Mouse (Mus musculus) C2C12 (cell line): ENCODE measurements at regions not wholly inside any gene's neighbourhood (a gene's known extent, or its start where the extent isn't known, plus 50 kb on each side); places are given as distances from the start of the nearest gene placed in this dataset.

ENCODE experiments used
- H3K27me3 ChIP-seq: one replicate; pipeline ENCODE4 v1.6.1; 2011; ENCODE audit not compliant: control insufficient read depth, insufficient read depth, insufficient read length
- H3K36me3 ChIP-seq: one replicate; pipeline ENCODE4 v1.6.1; 2011; ENCODE audit not compliant: control insufficient read depth, insufficient read depth
- H3K4me3 ChIP-seq: one replicate; pipeline ENCODE4 v1.5.1; 2011; ENCODE audit warnings: mild to moderate bottlenecking, control low read depth; ENCODE audit not compliant: poor library complexity, insufficient read depth, severe bottlenecking
- H3K79me2 ChIP-seq: one replicate; pipeline ENCODE4 v1.6.1; 2011; ENCODE audit not compliant: control insufficient read depth, insufficient read depth
- H3K79me3 ChIP-seq: one replicate; pipeline ENCODE4 v1.6.1; 2011; ENCODE audit warnings: low read depth, control low read depth
- H3ac ChIP-seq: one replicate; pipeline ENCODE3; 2011; ENCODE audit warnings: low read depth; ENCODE audit not compliant: control insufficient read depth, insufficient read length
- CEBPB ChIP-seq: IDR thresholded peaks from one replicate; pipeline ENCODE4 v1.6.1; 2011; ENCODE audit warnings: low read depth, mild to moderate bottlenecking, control low read depth, moderate library complexity
- CTCF ChIP-seq: IDR thresholded peaks from one replicate; pipeline ENCODE4 v1.5.1; 2011; ENCODE audit not compliant: control insufficient read depth, insufficient read depth, insufficient read length
- FOSL1 ChIP-seq: IDR thresholded peaks from one replicate; pipeline ENCODE4 v1.8.0; 2011; ENCODE audit warnings: mild to moderate bottlenecking, low read length; ENCODE audit not compliant: poor library complexity, insufficient read depth, severe bottlenecking
- MAX ChIP-seq: IDR thresholded peaks from one replicate; pipeline ENCODE4 v1.6.1; 2011; ENCODE audit warnings: mild to moderate bottlenecking, control low read depth
- MYOD1 ChIP-seq: IDR thresholded peaks from one replicate; pipeline ENCODE4 v1.6.1; 2011; ENCODE audit warnings: low read depth; ENCODE audit not compliant: control insufficient read depth, insufficient read length
- MYOG ChIP-seq: IDR thresholded peaks from one replicate; pipeline ENCODE4 v1.6.1; 2011; ENCODE audit not compliant: control insufficient read depth, insufficient read length; ENCODE audit errors: extremely low read depth
- USF1 ChIP-seq: IDR thresholded peaks from one replicate; pipeline ENCODE4 v1.6.1; 2011; ENCODE audit warnings: low read depth, mild to moderate bottlenecking, control low read depth, moderate library complexity

- TF ChIP-seq USF1 (no peak), FOSL1 (no peak), CTCF (no peak), MYOD1 (no peak), MYOG (no peak), MAX (no peak), CEBPB (no peak)
Measured at GRCm38 (mm10) chr4:55978539-55978938, 446.3 kb upstream of the Klf4 start.

DNA sequence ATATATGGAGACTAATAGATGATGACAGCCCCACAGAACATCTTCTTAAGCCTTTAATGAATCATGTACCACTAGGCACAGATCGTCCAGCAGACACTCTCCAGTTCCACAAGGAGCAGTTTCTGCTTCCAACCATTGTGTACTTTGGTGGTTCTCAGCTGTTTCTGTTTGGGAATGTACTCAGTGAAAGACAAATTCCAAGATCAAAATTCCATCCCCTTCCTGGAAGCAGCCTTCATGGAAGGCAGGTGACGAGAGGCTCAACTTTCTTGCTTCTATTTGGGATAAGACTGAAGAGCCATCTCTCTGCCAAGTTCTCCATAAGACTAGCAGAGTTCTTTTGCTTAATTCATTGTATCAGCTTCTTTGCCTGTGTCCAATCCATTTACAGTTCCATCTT lies 444.0 kb upstream of the Klf4 start:
- Histone ChIP-seq H3K27me3 (no peaks in the 10 kb centered on the region), H3K79me3 (no peaks in the 10 kb centered on the region), H3K79me2 (no peaks in the 10 kb centered on the region), H3K36me3 (no peaks in the 10 kb centered on the region), H3K4me3 (no peak overlapping the region), H3ac (no peak overlapping the region)
- TF ChIP-seq USF1 (no peak), FOSL1 (no peak), MYOD1 (no peak), CTCF (no peak), MYOG (no peak), CEBPB (no peak), MAX (no peak)

More at GRCm38 (mm10) chr4:55978539-55978938, 446.3 kb upstream of the Klf4 start:
- H3K36me3 ChIP-seq, result no peaks in the 10 kb centered on the region
- no peaks in the 10 kb centered on the region for H3K79me3 ChIP-seq
- H3K27me3 ChIP-seq, result no peaks in the 10 kb centered on the region
- no peak overlapping the region for H3K4me3 ChIP-seq
- no peak overlapping the region for H3ac ChIP-seq
- no peaks in the 10 kb centered on the region for H3K79me2 ChIP-seq

- Histone ChIP-seq H3K4me3 (no peak overlapping the region), H3K36me3 (no peaks in the 10 kb centered on the region), H3K27me3 (no peaks in the 10 kb centered on the region), H3ac (no peak overlapping the region), H3K79me3 (no peaks in the 10 kb centered on the region), H3K79me2 (no peaks in the 10 kb centered on the region)
- no peak for TF ChIP-seq MYOG
- TF ChIP-seq MAX, result no peak
- no peak for TF ChIP-seq FOSL1
- TF ChIP-seq MYOD1, result no peak
- TF ChIP-seq CTCF, result no peak
- TF ChIP-seq CEBPB, result no peak
- TF ChIP-seq USF1, result no peak
Measured at GRCm38 (mm10) chr4:55973706-55974105, 441.4 kb upstream of the Klf4 start.

DNA sequence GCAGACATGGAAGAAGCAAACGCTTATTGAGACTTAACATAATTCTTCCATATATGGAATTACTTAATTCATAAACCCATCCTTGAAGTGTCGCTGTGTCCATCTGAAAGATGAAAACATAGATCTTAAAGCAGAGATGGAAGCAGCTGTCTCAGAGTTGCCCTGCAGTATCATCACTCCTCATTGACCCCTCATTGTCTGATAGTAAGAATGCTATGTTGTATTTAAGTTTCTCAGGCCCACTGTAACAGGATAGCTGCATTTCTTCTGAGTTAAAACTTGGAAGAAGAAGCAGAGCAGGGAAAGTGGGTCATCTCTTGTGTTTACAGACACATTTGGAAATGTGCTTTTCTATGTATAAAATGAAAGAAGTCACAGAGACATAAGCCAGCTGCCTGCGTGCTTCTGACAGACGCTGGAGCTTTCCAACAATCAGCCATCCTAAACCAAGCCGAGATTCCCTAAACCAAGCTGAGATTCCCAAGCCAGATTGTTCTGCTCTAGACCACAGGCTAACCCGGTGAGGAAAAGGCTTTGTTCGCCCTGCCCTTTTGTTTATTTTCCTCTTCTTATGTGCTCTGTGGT lies 440.1 kb upstream of the Klf4 start:
- H3K79me3 ChIP-seq, result no peaks in the 10 kb centered on the region
- TF ChIP-seq MAX (no peak), CTCF (no peak), FOSL1 (no peak), USF1 (no peak), MYOG (no peak), CEBPB (no peak), MYOD1 (no peak)
- H3K4me3 ChIP-seq, result no peak overlapping the region
- H3K27me3 ChIP-seq, result no peaks in the 10 kb centered on the region
- H3K36me3 ChIP-seq, result no peaks in the 10 kb centered on the region
- H3K79me2 ChIP-seq, result no peaks in the 10 kb centered on the region
- H3ac ChIP-seq, result no peak overlapping the region

DNA sequence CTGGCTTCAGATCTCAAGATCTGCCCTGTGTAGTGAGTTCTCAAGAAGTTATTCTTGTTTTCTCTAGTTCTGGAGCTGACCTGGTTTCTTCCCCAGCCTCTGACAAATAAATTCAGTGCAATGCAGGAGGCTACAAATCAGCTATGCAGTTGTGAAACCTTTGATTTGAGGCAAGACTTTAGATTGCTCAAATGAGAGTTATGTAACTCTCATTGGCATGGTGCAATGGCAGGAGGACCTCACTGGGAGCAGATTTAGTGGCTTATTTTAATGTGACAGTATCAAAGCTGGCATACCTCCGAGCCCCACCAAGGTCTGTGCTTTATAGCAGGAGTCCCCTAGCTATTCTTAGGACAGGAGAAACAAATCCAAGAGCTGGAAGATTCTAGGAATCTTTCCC lies 427.8 kb upstream of the Klf4 start:
- Histone ChIP-seq H3K4me3 (no peak overlapping the region), H3K27me3 (no peaks in the 10 kb centered on the region), H3ac (no peak overlapping the region), H3K79me3 (no peaks in the 10 kb centered on the region), H3K36me3 (no peaks in the 10 kb centered on the region), H3K79me2 (no peaks in the 10 kb centered on the region)
- TF ChIP-seq CEBPB (no peak), MYOG (no peak), USF1 (no peak), MYOD1 (no peak), MAX (no peak), FOSL1 (no peak)

GRCm38 (mm10) chr4:55953701-55954100 lies 421.4 kb upstream of the Klf4 start:
- TF ChIP-seq USF1, result no peak
- no peak for TF ChIP-seq FOSL1
- no peak for TF ChIP-seq MYOD1
- no peak for TF ChIP-seq MYOG
- no peak for TF ChIP-seq CEBPB
- TF ChIP-seq MAX, result no peak
- TF ChIP-seq CTCF, result no peak
- no peak overlapping the region for H3K4me3 ChIP-seq
- H3ac ChIP-seq, result no peak overlapping the region

More at GRCm38 (mm10) chr4:55953701-55954100, 421.4 kb upstream of the Klf4 start:
- Histone ChIP-seq H3K79me3 (no peaks in the 10 kb centered on the region), H3K27me3 (no peaks in the 10 kb centered on the region), H3K36me3 (no peaks in the 10 kb centered on the region), H3K79me2 (no peaks in the 10 kb centered on the region)
